Mouse (Mus musculus) heart, embryonic 14.5 days (tissue): Measurements from ENCODE around the gene Dnpep. TPM values are rescaled to one million over a fixed set of nuclear protein-coding genes. Genes with fewer than 3 reads are reported as not detected.

Experiments
- ATAC-seq: fragments of 200-750 bp; cut with Nextera tagmentation; 2 replicates; pipeline ENCODE4 v1.8.0; 2017; ENCODE audit warnings: low read depth, moderate TSS enrichment; ENCODE audit not compliant: insufficient number of reproducible peaks, insufficient read depth, low FRiP score
- H3K27ac ChIP-seq, 2 experiments: fragments of 200-500 bp in 1 of 2; fragments of 300-500 bp in 1 of 2; sonication (generic) in 1 of 2; replicated peaks in 1 of 2; 2 replicates each; pipeline ENCODE4 v1.5.1; 2012 to 2014; ENCODE audit warnings: low read depth in 2 of 2, low read length in 2 of 2, control low read depth in 1 of 2, mild to moderate bottlenecking in 1 of 2, mixed read lengths in 1 of 2; ENCODE audit not compliant: control insufficient read depth in 1 of 2, insufficient read depth in 1 of 2
- H3K27me3 ChIP-seq: fragments of 300-500 bp; sonication (generic); 2 replicates; pipeline ENCODE4 v1.6.1; 2014; ENCODE audit warnings: mild to moderate bottlenecking, low read length, control low read depth; ENCODE audit not compliant: control insufficient read depth, insufficient read depth
- H3K36me3 ChIP-seq: fragments of 300-500 bp; sonication (generic); 2 replicates; pipeline ENCODE4 v1.6.1; 2014; ENCODE audit warnings: mild to moderate bottlenecking, control low read depth, low read length, mixed read lengths; ENCODE audit not compliant: control insufficient read depth, insufficient read depth
- H3K4me1 ChIP-seq, 2 experiments: fragments of 200-500 bp in 1 of 2; fragments of 300-500 bp in 1 of 2; sonication (generic) in 1 of 2; 2 replicates each; pipeline ENCODE4 v1.6.1; 2012 to 2014; ENCODE audit warnings: low read length in 2 of 2, control low read depth in 1 of 2, mixed read lengths in 1 of 2; ENCODE audit not compliant: control insufficient read depth in 2 of 2, insufficient read depth in 2 of 2
- H3K4me2 ChIP-seq: fragments of 300-500 bp; sonication (generic); 2 replicates; pipeline ENCODE4 v1.6.1; 2014; ENCODE audit warnings: mild to moderate bottlenecking, low read length
- H3K4me3 ChIP-seq, 2 experiments: fragments of 200-500 bp in 1 of 2; fragments of 300-500 bp in 1 of 2; sonication (generic) in 1 of 2; 2 replicates each; pipeline ENCODE4 v1.5.1; 2012 to 2014; ENCODE audit warnings: low read length in 2 of 2, mild to moderate bottlenecking in 2 of 2, control low read depth in 1 of 2, low read depth in 1 of 2, moderate library complexity in 1 of 2; ENCODE audit not compliant: control insufficient read depth in 1 of 2, insufficient read depth in 1 of 2
- H3K9ac ChIP-seq: fragments of 300-500 bp; sonication (generic); 2 replicates; pipeline ENCODE4 v1.6.1; 2014; ENCODE audit warnings: mild to moderate bottlenecking, low read length
- H3K9me3 ChIP-seq: fragments of 300-500 bp; sonication (generic); 2 replicates; pipeline ENCODE4 v1.6.1; 2016; ENCODE audit warnings: low read length, control low read depth; ENCODE audit not compliant: control insufficient read depth
- WGBS: fragments of 180-500 bp; shearing (Covaris S2); extraction: QIAGEN DNeasy Blood & Tissue Kit; methylation state at CpG from one replicate; pipeline ENCODE4 v1.1.7; 2014; 5-methylcytosine and 5-hydroxymethylcytosine counted together
- polyA plus RNA-seq: library from polyadenylated mRNA; unstranded; fragments of >200 nt; fragmentation: Nextera tagmentation; extraction: Ambion mirVana; gene quantifications from 2 replicates; pipeline ENCODE4 v1.2.1, GENCODE M21; 2014

Dnpep gene
- polyA plus RNA-seq, 1 experiment from 2014 or later, result 128 TPM

- Histone ChIP-seq H3K36me3 (no peaks in the 10 kb centered on the region), H3K9me3 (no peaks in the 10 kb centered on the region), H3K4me2 (no peak overlapping the region), H3K27ac (no peak overlapping the region), H3K4me3 (no peak overlapping the region), H3K9ac (no peak overlapping the region), H3K27me3 (no peaks in the 10 kb centered on the region), H3K4me1 (peaks cover 20 to 30% of the 10 kb centered on the region in 2 experiments)
- WGBS, result 82% methylated on average over 2 of the region's 2 CpGs
- no peak for ATAC-seq
Measured at GRCm38 (mm10) chr1:75340519-75340918, 22.7 kb upstream of the Dnpep start.

DNA sequence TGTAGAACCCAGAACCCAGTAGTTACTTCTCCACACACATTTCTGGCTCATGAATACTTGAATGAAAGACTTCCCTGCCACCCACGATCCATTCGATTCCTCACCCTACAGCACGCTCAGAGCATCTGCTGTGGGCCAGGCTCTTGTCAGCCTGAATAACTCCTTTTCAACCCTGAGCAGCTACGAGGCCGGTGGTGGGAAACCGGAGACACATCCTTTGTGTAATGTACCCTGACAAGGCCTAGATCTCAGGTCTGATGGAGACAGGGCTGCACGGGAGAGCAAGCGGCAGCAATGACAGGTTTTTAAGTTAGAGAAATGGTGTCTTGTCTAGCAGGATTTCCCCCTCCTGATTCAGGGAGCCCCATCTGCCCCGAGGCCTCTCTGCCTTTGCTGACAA lies 21.5 kb upstream of the Dnpep start:
- no peak overlapping the region for H3K27ac ChIP-seq
- WGBS, result 47% methylated on average over 9 of the region's 9 CpGs
- no peak overlapping the region for H3K4me2 ChIP-seq
- H3K4me3 ChIP-seq, result no peak overlapping the region
- H3K27me3 ChIP-seq, result no peaks in the 10 kb centered on the region
- no peaks in the 10 kb centered on the region for H3K9me3 ChIP-seq
- ATAC-seq, result no peak
- no peak overlapping the region for H3K9ac ChIP-seq
- peaks cover 8 to 18% of the 10 kb centered on the region in 2 experiments for H3K4me1 ChIP-seq
- H3K36me3 ChIP-seq, result no peaks in the 10 kb centered on the region

GRCm38 (mm10) chr1:75338091-75338694 lies 20.4 kb upstream of the Dnpep start:
- H3K4me2 ChIP-seq, result no peak overlapping the region
- no peak overlapping the region for H3K27ac ChIP-seq
- no peaks in the 10 kb centered on the region for H3K9me3 ChIP-seq
- H3K4me3 ChIP-seq, result no peak overlapping the region
- peaks cover 0 to 8% of the 10 kb centered on the region in 2 experiments; a peak in 1 of 4 replicates for H3K4me1 ChIP-seq
- H3K9ac ChIP-seq, result no peak overlapping the region; the same call in 1 of the 2 replicates
- H3K27me3 ChIP-seq, result no peaks in the 10 kb centered on the region
- no peaks in the 10 kb centered on the region for H3K36me3 ChIP-seq
- WGBS, result 48% methylated on average over 11 of the region's 11 CpGs
- ATAC-seq, result no peak

DNA sequence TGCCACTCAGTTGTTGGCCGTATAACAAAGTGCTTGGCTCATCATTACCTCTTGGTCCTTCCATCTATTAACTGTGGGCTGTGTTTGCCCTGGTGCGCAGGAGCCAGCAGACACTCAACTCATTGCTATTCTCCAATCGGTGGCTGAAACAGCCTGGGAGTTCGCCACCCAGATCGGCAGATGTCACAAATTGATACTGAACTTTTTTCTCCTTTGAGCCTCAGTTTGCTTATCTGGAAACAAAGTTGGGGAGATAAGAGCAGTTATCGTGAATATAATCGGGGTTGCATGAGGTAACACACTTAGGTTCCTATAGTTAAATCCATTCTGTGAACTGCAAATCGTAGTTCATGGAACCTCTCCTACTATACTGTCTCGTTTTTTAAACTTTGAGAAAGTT lies 19.3 kb upstream of the Dnpep start:
- Histone ChIP-seq H3K27ac (no peak overlapping the region), H3K36me3 (no peaks in the 10 kb centered on the region), H3K27me3 (no peaks in the 10 kb centered on the region), H3K9me3 (no peaks in the 10 kb centered on the region), H3K4me1 (0 out of 4 replicates have a peak, but pooled peaks cover 0 to 7% of the 10 kb centered on the region in 2 experiments), H3K4me3 (no peak overlapping the region), H3K9ac (no peak overlapping the region), H3K4me2 (no peak overlapping the region)
- 76% methylated on average over 9 of the region's 9 CpGs for WGBS
- no peak for ATAC-seq

DNA sequence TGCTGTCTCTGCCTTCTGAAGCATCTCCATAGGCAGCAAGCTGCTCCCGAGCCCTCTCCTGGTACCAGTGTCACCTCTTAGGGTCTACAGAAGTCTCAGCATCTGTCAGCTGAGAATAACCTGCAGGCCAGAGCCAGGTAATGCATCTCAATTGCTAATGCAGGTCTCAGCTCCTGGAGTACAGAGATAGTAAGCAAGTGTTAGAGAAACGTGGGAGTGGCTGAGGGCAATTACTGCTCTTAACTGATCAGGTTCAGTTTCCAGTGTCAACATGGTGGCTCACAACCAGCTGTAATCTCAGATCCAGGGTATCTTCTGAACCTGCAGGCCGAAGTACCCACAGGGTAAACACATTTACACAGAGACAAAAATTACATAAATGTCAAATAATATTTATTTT lies 18.7 kb upstream of the Dnpep start:
- 59% methylated on average over 3 of the region's 3 CpGs for WGBS

DNA sequence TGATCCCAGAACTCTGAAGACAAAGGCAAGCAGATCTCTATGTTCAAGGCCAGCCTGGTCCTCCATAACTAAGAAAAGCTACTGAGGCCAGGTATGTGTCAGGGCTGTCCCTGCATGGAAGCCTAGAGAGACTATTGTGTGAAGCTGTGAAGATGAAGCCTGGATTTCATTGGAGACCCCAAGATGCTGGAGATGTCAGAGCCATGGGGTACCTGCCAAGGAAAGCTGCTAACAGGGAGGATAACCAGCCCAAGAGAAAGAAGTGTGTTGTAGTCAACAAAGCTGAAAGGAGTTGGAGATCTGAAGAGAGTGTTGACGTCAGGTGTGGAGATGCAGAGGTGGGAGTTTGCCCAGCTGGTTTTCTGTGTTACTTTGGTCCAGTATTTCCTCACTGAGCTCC lies 13.5 kb upstream of the Dnpep start:
- no peak for ATAC-seq
- Histone ChIP-seq H3K4me1 (no peaks in the 10 kb centered on the region), H3K4me3 (no peak overlapping the region), H3K36me3 (no peaks in the 10 kb centered on the region), H3K9me3 (no peaks in the 10 kb centered on the region), H3K9ac (no peak overlapping the region), H3K27me3 (no peaks in the 10 kb centered on the region), H3K27ac (no peak overlapping the region), H3K4me2 (no peak overlapping the region)
- 59% methylated on average over 1 of the region's 1 CpGs for WGBS

More for the DNA sequence above, 18.7 kb upstream of the Dnpep start:
- Histone ChIP-seq H3K27ac (no peak overlapping the region), H3K4me1 (0 out of 4 replicates have a peak, but pooled peaks cover 0 to 7% of the 10 kb centered on the region in 2 experiments), H3K9me3 (no peaks in the 10 kb centered on the region), H3K4me3 (no peak overlapping the region), H3K36me3 (no peaks in the 10 kb centered on the region), H3K4me2 (no peak overlapping the region), H3K9ac (no peak overlapping the region), H3K27me3 (no peaks in the 10 kb centered on the region)
- no peak for ATAC-seq

DNA sequence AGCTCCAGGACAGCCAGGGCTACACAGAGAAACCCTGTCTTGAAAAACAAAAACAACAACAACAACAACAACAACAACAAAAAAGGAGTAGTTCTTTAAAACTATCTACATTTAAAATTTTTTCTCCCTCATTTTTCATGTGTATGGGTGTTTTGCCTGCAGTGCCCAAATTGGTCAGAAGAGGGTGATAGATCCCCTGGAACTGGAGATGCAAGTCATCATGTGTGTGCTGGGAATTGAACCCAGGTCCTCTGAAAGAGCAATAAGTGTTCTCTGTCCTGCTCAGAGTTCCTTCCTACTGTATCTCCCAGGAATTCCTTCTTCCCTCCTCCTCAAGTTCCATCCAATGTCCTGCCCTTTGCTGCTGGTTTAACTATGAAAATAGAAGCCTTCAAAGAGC lies 9.7 kb upstream of the Dnpep start:
- ATAC-seq, result no peak
- Histone ChIP-seq H3K27me3 (no peaks in the 10 kb centered on the region), H3K9ac (no peak overlapping the region), H3K36me3 (no peaks in the 10 kb centered on the region), H3K4me2 (no peak overlapping the region), H3K4me1 (no peaks in the 10 kb centered on the region), H3K4me3 (no peak overlapping the region), H3K9me3 (no peaks in the 10 kb centered on the region), H3K27ac (no peak overlapping the region)

GRCm38 (mm10) chr1:75319166-75319565 lies 1.4 kb upstream of the Dnpep start:
- no peaks in the 10 kb centered on the region for H3K9me3 ChIP-seq
- WGBS, result 84% methylated on average over 10 of the region's 10 CpGs
- no peak overlapping the region for H3K9ac ChIP-seq
- H3K4me3 ChIP-seq, result no peak overlapping the region
- peaks cover 6% of the 10 kb centered on the region in 2 experiments for H3K4me1 ChIP-seq
- no peak for ATAC-seq
- H3K36me3 ChIP-seq, result peaks cover 17% of the 10 kb centered on the region
- no peak overlapping the region for H3K27ac ChIP-seq
- H3K4me2 ChIP-seq, result no peak overlapping the region
- no peaks in the 10 kb centered on the region for H3K27me3 ChIP-seq
